Mouse (Mus musculus) brain, embryonic 14.5 days (tissue): ENCODE data around the gene Pgm1.

ENCODE experiments used
- CTCF ChIP-seq: fragments of 200-500 bp; IDR thresholded peaks from 2 replicates; pipeline ENCODE4 v1.5.1; 2012; ENCODE audit warnings: inconsistent platforms, mild to moderate bottlenecking, moderate library complexity, borderline replicate concordance; ENCODE audit not compliant: insufficient read depth, insufficient read length; ENCODE audit errors: extremely low read depth
- POLR2A ChIP-seq: fragments of 200-500 bp; IDR thresholded peaks from 2 replicates; pipeline ENCODE4 v1.6.1; 2012; ENCODE audit warnings: mild to moderate bottlenecking, inconsistent platforms, borderline replicate concordance; ENCODE audit not compliant: poor library complexity, insufficient read depth, insufficient read length, severe bottlenecking; ENCODE audit errors: extremely low read depth

DNA sequence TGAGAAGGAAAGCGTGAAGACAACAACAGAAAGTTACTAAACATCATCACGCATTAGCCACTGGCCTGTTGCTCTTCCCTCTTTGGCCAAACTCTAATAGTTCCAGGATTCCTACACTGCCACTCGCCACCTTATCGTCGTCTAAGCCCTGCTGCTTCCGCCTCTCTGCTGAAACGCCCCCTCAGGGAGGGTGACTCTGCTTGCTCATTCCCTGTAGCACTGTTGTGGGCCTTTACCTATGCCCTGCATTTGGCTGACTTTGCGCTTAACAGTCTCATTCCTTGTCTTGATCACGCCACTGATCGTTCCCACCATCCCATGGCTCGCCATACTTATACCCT, 2.0 kb downstream of the Pgm1 start:
- TF ChIP-seq POLR2A (no peak), CTCF (no peak)
